Mouse (Mus musculus) 3134 (cell line): ENCODE measurements around the gene Taf11.

Source experiments
- DNase-seq: peaks from one replicate; pipeline ENCODE4 v3.0.0-alpha.2; 2011; ENCODE audit warnings: low spot score; ENCODE audit not compliant: insufficient read length; ENCODE audit errors: extremely low read depth

Gene Taf11

DNA sequence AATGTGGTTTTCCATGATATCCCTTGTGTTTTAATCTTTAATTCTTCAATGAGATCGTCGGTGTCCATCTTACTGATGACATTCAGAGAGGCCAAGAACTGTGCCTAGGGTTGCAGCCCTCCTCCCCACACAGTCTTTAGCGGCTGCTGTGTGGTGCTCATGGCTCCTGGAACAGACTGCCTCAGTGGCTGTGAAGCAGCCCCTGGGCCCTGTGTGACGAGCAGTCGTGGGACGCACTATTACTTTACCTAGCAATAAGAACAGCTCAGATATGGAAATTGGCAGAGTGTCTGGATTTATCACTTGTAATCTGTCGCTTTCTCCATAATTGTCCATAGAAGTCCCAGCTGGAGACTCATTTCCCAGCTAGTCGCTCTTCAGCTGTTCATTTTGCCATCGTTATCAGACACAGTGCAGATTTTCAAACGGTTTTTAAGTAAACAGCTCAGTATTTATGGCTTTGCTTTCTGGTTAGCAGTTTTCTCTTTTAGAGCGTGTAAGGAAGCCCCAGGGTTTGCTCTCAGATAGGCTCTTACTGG lies 12.6 kb upstream of the Taf11 start:
- no peak for DNase-seq

DNA sequence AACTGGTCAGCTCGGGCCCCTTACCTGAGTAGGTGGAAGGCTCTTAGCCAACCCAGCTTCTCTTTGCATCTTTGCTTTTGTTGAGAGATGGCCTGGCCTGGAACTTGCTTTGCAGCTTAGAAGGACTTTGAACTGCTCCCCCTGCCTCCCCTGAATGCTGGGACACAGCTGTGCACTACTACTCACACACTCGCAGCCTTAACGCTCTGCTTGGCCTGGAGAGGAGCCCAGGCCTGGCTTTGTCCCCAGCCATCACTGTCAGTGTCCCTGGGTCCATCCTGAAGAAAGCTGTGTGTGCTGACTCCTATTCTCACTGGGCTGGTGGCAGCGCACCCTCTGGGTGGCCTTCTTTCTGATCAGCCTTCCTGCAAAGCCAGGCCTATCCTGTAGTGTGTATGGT lies 11.0 kb upstream of the Taf11 start:
- no peak for DNase-seq

DNA sequence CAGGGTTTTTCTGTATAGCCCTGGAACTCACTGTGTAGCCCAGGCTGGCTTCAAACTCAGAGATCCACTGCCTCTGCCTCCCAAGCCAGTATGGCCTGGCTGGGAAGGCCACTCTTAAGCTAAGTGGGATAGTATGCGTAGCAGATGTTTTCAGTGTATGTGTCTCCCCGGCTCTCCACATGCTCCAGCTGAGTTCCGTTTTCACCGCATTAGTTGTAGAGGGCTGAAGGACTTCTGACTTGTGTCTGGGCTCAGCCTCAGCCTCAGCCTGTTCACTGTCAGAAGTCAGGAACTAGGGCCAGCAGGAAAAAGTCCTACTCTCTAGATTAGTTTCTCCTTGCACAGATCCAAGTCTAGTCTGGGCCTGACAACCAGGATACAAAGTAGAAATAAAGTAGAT lies 6.7 kb upstream of the Taf11 start:
- no peak for DNase-seq

- DNase-seq = no peak
Observed at GRCm38 (mm10) chr17:27914742-27915141, 5.1 kb upstream of the Taf11 start.

DNA sequence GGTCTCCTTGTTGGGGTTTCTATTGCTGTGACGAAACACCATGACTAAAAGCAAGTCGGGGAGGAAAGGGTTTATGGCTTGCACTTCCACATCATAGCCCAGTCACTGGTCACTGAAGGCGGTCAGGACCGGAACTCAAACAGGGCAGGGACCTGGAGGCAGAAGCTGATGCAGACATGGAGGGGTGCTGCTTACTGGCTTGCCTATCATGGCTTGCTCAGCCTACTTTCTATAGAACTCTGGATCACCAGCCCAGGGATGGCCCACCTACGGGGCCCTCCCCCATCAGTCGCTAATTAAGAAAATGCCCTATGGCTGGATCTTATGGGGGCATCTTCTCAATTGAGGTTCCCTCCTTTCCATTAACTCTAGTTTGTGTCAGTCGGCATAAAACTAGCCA lies 1.7 kb upstream of the Taf11 start:
- no peak for DNase-seq

DNA sequence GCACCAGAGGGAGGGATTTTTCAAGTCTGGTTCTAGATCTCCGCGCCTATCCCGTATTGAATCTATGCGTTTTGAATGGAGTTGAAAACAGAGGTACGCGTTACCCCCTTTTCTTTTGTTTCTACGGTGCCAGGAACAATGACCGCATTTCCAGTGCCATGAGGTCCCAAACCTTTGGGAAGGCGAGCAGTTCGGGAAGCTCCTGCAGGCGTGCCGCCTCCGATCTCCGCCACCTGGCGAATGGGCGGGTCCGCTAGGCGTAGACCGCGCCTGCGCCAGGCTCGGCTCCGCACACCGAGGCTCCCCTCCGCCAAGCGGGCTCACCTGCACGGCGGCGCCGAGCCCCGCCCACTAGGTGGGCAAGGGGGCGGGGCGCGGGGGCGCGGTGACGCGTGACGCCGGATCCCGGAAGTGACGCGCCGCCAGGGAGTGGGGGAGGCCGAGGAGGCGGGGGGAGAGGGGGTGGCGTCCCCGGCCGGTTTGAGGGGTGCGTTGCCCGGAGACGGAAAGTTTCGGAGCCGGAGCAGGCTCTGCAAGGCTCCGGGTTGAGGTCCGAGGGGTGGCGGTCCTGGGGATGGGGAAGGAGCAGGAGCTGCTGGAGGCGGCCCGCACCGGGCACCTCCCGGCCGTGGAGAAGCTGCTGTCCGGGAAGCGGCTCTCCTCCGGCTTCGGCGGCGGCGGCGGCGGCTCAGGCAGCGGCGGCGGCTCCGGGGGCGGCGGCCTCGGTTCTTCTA lies 589 bp downstream of the Taf11 start, which contains the start of gene Anks1:
Anks1 (plus strand) TSS at position 419 of the 734 bp plus-strand sequence.
- DNase-seq = peak; percentile 80

DNA sequence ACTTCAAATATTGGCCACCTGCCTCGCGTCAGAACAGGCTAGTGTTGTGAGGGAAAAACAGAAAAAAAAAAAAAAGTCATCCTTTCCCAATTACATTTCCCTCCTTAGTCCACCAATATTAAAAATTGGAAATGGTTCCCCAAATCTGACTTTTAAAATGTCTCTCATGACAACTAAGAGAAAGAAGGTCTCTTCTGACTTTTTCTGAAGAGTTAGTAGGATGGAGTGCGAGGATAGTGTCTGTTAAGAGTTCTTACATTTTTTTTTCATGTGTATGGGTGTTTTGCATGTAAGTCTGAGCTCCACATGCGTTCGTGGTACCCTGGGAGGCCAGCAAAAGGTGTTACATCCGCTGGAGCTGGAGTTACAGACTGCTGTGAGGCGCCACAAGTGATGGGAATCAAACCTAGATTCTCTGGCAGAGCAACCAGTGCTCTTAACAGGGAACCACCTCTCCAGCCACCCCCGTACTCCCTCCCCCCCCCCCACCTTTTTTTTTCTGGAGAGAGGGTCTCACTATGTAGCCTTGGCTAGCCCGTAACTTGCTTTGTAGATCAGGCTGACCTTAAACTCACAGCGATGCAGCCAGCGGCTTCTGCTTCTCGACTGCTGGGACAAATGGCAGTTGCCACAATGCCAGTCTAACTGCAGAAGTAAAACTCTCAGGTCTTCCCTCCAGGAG lies 1.3 kb downstream of the Taf11 start:
- DNase-seq = no peak

- DNase-seq = peak; percentile 96
Observed at GRCm38 (mm10) chr17:27907512-27908205, 2.0 kb downstream of the Taf11 start.

DNA sequence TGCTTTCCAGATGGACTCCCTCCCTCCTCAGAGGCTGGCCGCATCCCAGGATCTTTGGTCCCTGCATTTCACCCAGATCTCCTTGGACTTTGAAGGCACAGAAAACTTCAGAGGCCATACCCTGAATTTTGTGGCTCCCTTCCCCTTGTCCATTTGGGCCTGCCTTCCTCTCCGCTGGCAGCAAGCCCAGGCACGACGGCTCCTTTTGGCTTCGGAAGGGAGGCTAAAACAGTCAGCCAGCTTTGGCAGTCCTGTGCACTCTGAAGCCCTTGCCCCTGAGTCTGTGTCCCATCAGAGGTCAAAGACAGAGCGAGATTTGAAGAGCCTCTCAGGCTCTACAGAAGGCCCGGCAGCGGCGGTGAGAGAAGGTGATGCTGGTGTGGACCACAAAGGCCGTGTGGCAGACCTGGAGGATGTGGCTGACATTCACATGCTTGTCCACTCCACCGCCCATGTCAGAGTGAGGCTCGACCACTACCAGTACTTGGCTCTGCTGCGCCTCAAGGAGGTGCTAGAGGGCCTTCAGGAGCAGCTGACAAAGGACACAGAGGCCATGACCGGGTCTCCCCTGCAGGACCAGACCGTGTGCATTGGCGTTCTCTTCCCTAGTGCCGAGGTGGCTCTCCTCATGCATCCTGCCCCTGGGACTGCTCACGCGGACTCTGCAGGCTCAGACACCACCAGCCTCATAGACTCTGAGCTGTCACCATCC lies 23.0 kb downstream of the Taf11 start:
- DNase-seq = no peak

- no peak for DNase-seq
Observed at GRCm38 (mm10) chr17:27883994-27884393, 25.6 kb downstream of the Taf11 start.

- DNase-seq = no peak
Observed at GRCm38 (mm10) chr17:27883129-27883528, 26.5 kb downstream of the Taf11 start.

- no peak for DNase-seq
Observed at GRCm38 (mm10) chr17:27881518-27881917, 28.1 kb downstream of the Taf11 start.

- no peak for DNase-seq
Observed at GRCm38 (mm10) chr17:27874510-27874909, 35.1 kb downstream of the Taf11 start.

- DNase-seq = no peak
Observed at GRCm38 (mm10) chr17:27873583-27873982, 36.1 kb downstream of the Taf11 start.

- DNase-seq = no peak
Observed at GRCm38 (mm10) chr17:27871851-27872250, 37.8 kb downstream of the Taf11 start.

DNA sequence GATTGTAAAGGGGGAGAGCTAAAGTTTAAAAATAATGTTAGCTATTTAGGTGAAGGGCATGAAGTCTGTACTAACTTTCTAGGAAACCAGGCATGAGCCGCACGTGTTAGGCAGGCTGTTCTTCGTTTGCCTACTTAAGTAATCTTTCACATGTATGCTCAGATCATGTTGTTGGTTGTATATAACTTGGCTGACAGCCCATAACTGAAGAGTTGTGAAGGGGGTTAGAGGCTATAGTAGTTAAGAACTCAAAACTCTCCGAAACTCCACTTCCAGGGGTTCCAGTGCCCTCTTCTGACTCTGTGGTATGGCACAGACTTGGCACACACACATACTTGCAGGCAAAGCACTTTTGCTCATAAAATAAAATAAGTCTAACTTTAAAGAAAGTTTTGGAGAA lies 42.9 kb downstream of the Taf11 start:
- no peak for DNase-seq

DNA sequence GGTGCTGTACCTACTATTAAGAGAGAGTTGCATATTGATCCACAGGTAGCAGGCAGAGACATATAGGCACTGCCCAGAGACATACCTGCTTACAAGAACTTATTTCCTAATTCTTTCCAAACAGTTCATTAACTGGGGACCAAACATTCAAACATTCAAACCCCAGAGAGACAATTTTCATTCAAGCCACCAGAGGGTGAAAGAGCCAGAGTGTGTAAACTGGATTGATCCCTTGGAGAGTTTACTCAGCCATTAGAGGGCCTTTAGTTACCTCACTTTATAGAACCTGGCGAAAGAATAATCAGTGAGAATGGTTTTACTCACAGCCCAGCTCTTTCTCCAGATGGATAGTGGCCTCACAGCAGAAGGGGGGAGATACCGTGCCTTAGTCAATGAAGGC lies 44.2 kb downstream of the Taf11 start:
- no peak for DNase-seq

DNA sequence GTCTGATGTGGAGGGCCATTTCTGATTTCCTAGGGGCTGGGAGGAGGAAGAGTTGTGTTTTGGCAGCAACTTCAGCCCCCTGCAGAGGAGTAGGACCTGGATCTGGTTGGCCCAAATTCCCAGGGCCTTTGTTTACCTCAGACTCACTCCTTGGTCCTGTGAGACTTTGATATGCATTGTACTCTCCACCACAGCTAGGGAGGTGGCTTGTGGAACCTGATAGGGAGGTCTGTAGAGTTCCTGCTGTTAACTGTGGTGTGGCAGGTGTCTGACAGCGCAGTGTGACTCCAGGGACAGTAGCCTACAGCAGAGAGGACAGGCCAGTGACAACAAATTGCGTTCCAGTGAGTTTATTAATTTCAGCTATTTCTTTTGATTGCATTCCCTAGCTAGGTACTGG lies 50.5 kb downstream of the Taf11 start:
- DNase-seq = no peak

DNA sequence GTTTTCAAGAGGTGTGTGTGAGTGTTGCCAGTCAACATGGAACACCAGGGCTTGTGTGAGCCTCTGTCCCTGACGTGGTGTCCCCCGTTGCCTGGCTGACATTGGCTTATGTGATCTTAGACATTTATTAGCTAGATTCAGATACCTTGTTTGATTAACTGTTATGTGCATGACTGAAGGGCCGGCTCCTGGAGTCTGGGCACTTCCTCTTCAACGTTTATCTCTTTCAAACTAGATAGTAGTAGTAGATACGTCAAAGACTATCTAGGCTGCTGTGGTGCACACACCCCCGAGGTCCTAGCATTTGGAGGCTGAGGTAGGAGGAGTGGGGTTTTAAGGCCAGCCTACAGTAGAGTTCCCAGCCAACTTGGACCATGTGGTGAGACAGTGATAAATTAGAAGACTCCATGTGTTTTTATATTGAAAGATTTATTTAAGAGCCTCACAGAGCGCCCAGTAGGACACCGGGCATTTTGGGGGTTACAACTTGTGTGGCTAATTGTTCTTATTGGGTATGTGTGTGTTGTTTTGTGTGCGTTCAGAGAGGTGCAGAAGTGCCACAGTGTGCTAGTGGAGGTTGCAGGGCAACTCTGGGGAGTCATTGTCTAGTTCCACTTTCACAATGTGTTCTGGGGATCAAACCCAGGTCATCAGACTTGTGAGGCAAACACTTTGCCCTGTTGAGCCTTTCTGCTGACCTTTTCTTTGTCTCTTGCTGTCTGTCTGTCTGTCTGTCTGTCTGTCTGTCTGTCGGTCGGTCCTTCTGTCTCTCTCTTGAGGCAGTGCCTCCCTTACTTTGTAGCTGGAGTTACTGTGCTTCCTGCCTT lies 51.8 kb downstream of the Taf11 start:
- DNase-seq = no peak
